10 mouse cellular contexts compared by ENCODE assay signal in genomic region chr3:89622825-89623224, GRCm38 (mm10).
DNase-seq lines count a peak whose midpoint lies in the region; ATAC-seq lines count a peak whose summit lies in the region.
"Had no signal": no experiment of that assay in that cellular context is flagged by ENCODE, and none has a peak within 500 bp of the region (broad histone marks: within the 10 kb centered on the region; RNA-seq: fewer than 3 reads in every experiment).

No protein-coding gene starts in this region.

- peaks cover 6% of the 10 kb centered on the region; the same call in 1 of the 2 replicates for H3K27me3 ChIP-seq in forebrain, embryonic 10.5 days (ENCODE audit: poor library complexity, severe bottlenecking)
- H3K27me3 ChIP-seq in forebrain, embryonic 16.5 days (replicated peaks; ENCODE audit: control insufficient read depth, insufficient read depth, low read length), result no peaks in the 10 kb centered on the region
- no peaks in the 10 kb centered on the region for H3K27me3 ChIP-seq in midbrain, embryonic 10.5 days (ENCODE audit: low read depth, poor library complexity, severe bottlenecking)
- no peaks in the 10 kb centered on the region for H3K27me3 ChIP-seq in neural tube, embryonic 14.5 days (ENCODE audit: control insufficient read depth, insufficient read depth, low read length)
- H3K27me3 ChIP-seq: limb, embryonic 15.5 days had no signal

- no peaks in the 10 kb centered on the region for H3K36me3 ChIP-seq in forebrain, embryonic 10.5 days (replicated peaks)
- H3K36me3 ChIP-seq in forebrain, embryonic 16.5 days (ENCODE audit: control insufficient read depth, insufficient read depth), result no peaks in the 10 kb centered on the region
- H3K36me3 ChIP-seq in midbrain, embryonic 10.5 days, result no peaks in the 10 kb centered on the region
- no peaks in the 10 kb centered on the region for H3K36me3 ChIP-seq in neural tube, embryonic 14.5 days (ENCODE audit: control insufficient read depth, insufficient read depth, low read length)
- H3K36me3 ChIP-seq: limb, embryonic 15.5 days had no signal

- H3K27ac ChIP-seq in forebrain, embryonic 10.5 days, result peak overlapping the region; percentile 80
- 0 out of 2 replicates have a peak overlapping the region, but pooled peaks have one; percentile 31 for H3K27ac ChIP-seq in forebrain, embryonic 16.5 days (ENCODE audit: low read length)
- peak overlapping the region; percentile 74 for H3K27ac ChIP-seq in midbrain, embryonic 10.5 days (replicated peaks)
- no peak overlapping the region for H3K27ac ChIP-seq in neural tube, embryonic 14.5 days (ENCODE audit: low read depth, low read length)
- H3K27ac ChIP-seq: limb, embryonic 15.5 days had no signal

- peaks cover 57% of the 10 kb centered on the region for H3K4me1 ChIP-seq in forebrain, embryonic 10.5 days
- H3K4me1 ChIP-seq in forebrain, embryonic 16.5 days (replicated peaks; ENCODE audit: control insufficient read depth, insufficient read depth, low read length), result peaks cover 43% of the 10 kb centered on the region
- H3K4me1 ChIP-seq in midbrain, embryonic 10.5 days, result peaks cover 57% of the 10 kb centered on the region
- 0 out of 2 replicates have a peak, but pooled peaks cover 4% of the 10 kb centered on the region for H3K4me1 ChIP-seq in neural tube, embryonic 14.5 days (ENCODE audit: control insufficient read depth, insufficient read depth, low read length)

- 8% methylated on average over 6 of the region's 6 CpGs for WGBS in forebrain, embryonic 10.5 days
- WGBS in forebrain, embryonic 16.5 days, result 3% methylated on average over 6 of the region's 6 CpGs
- 6% methylated on average over 6 of the region's 6 CpGs for WGBS in midbrain, embryonic 10.5 days
- WGBS in neural tube, embryonic 14.5 days, result 4% methylated on average over 6 of the region's 6 CpGs

- H3K9ac ChIP-seq in forebrain, embryonic 16.5 days (replicated peaks; ENCODE audit: low read depth, low read length), result no peak overlapping the region
- H3K9ac ChIP-seq in neural tube, embryonic 14.5 days (replicated peaks; ENCODE audit: low read depth, low read length), result no peak overlapping the region
- H3K9ac ChIP-seq: limb, embryonic 15.5 days had no signal

- peak overlapping the region; percentile 10; the same call in 1 of the 2 replicates for H3K4me3 ChIP-seq in forebrain, embryonic 10.5 days
- H3K4me3 ChIP-seq in forebrain, embryonic 16.5 days (replicated peaks; ENCODE audit: low read length), result no peak overlapping the region
- 0 out of 2 replicates have a peak overlapping the region, but pooled peaks have one; percentile 7 for H3K4me3 ChIP-seq in midbrain, embryonic 10.5 days
- no peak overlapping the region for H3K4me3 ChIP-seq in neural tube, embryonic 14.5 days (ENCODE audit: low read depth, low read length)
- H3K4me3 ChIP-seq: limb, embryonic 15.5 days had no signal

- no peaks in the 10 kb centered on the region for H3K9me3 ChIP-seq in forebrain, embryonic 10.5 days
- no peaks in the 10 kb centered on the region for H3K9me3 ChIP-seq in forebrain, embryonic 16.5 days (ENCODE audit: control insufficient read depth, low read length)
- H3K9me3 ChIP-seq in midbrain, embryonic 10.5 days (replicated peaks), result no peaks in the 10 kb centered on the region
- no peaks in the 10 kb centered on the region for H3K9me3 ChIP-seq in neural tube, embryonic 14.5 days (ENCODE audit: control insufficient read depth, low read length)
- H3K9me3 ChIP-seq: limb, embryonic 15.5 days had no signal

- no peak overlapping the region for H3K4me2 ChIP-seq in forebrain, embryonic 16.5 days (ENCODE audit: low read length)
- no peak overlapping the region for H3K4me2 ChIP-seq in neural tube, embryonic 14.5 days (ENCODE audit: low read depth, low read length)
- H3K4me2 ChIP-seq: limb, embryonic 15.5 days had no signal

- peak; percentile 38; the same call in 1 of the 2 replicates for ATAC-seq in forebrain, embryonic 16.5 days
- ATAC-seq in neural tube, embryonic 14.5 days (ENCODE audit: low read depth), result peak; percentile 53; the same call in 1 of the 2 replicates

- no peak for DNase-seq in forebrain, embryonic 10.5 days (ENCODE audit: extremely low spot score, low spot score)
- peak; percentile 62 for DNase-seq in midbrain, embryonic 10.5 days (ENCODE audit: low spot score)
- no peak for DNase-seq in cerebellum, adult 11 months
- DNase-seq in lung, postnatal 10 days, result no peak
- DNase-seq in spleen, postnatal 4 days (ENCODE audit: low spot score in 2 of 2), result no peak
- DNase-seq: cerebellum, adult 18-20 months; lung, adult 18-20 months had no signal

Comparison
In these comparisons a context has a peak if more than half of its experiments do, and no peak if none do; other contexts are left out.
1. H3K4me3 ChIP-seq: peak in forebrain, embryonic 10.5 days (single experiment) and midbrain, embryonic 10.5 days (single experiment); none in forebrain, embryonic 16.5 days (single experiment) and neural tube, embryonic 14.5 days (single experiment).